Mouse (Mus musculus) stomach, embryonic 15.5 days (tissue): ENCODE measurements around the gene Ano6. TPM values are rescaled to one million over a fixed set of nuclear protein-coding genes. Genes with fewer than 3 reads are reported as not detected.
A peak's percentile ranks its signal among the peaks of the same experiment; 100 is the strongest.

Experiments used
- ATAC-seq: fragments of 200-750 bp; cut with Nextera tagmentation; 2 replicates; pipeline ENCODE4 v1.8.0; 2017; ENCODE audit warnings: low read depth, moderate number of reproducible peaks, moderate TSS enrichment; ENCODE audit not compliant: insufficient read depth, low FRiP score
- H3K27ac ChIP-seq: fragments of 300-500 bp; sonication (generic); 2 replicates; pipeline ENCODE4 v1.5.1; 2015; ENCODE audit warnings: mild to moderate bottlenecking, inconsistent platforms
- H3K27me3 ChIP-seq: fragments of 300-500 bp; sonication (generic); replicated peaks from 2 replicates; pipeline ENCODE4 v1.6.1; 2015; ENCODE audit warnings: inconsistent platforms
- H3K36me3 ChIP-seq: fragments of 300-500 bp; sonication (generic); 2 replicates; pipeline ENCODE4 v1.6.1; 2015; ENCODE audit warnings: inconsistent platforms
- H3K4me1 ChIP-seq: fragments of 300-500 bp; sonication (generic); 2 replicates; pipeline ENCODE4 v1.6.1; 2015; ENCODE audit warnings: inconsistent platforms
- H3K4me2 ChIP-seq: fragments of 300-500 bp; sonication (generic); 2 replicates; pipeline ENCODE4 v1.6.1; 2015; ENCODE audit warnings: mild to moderate bottlenecking, inconsistent platforms
- H3K4me3 ChIP-seq: fragments of 300-500 bp; sonication (generic); replicated peaks from 2 replicates; pipeline ENCODE4 v1.5.1; 2015; ENCODE audit warnings: inconsistent platforms
- H3K9ac ChIP-seq: fragments of 300-500 bp; sonication (generic); 2 replicates; pipeline ENCODE4 v1.6.1; 2015; ENCODE audit warnings: inconsistent platforms
- H3K9me3 ChIP-seq: fragments of 300-500 bp; sonication (generic); 2 replicates; pipeline ENCODE4 v1.6.1; 2016; ENCODE audit warnings: inconsistent platforms
- WGBS: fragments of 180-500 bp; shearing (Covaris S2); methylation state at CpG from one replicate; pipeline ENCODE4 v1.1.7; 2015; 5-methylcytosine and 5-hydroxymethylcytosine counted together
- polyA plus RNA-seq: library from polyadenylated mRNA; unstranded; fragments of >200 nt; fragmentation: Nextera tagmentation; extraction: Ambion mirVana; gene quantifications from 2 replicates; pipeline ENCODE4 v1.2.1, GENCODE M21; 2015

The Ano6 gene
- polyA plus RNA-seq = 37.8 and 43.3 TPM in 2 replicates

- Histone ChIP-seq H3K27me3 (no peaks in the 10 kb centered on the region), H3K9ac (peak within 1 kb of the TSS; percentile 70), H3K4me2 (peak within 1 kb of the TSS; percentile 73), H3K36me3 (no peaks in the 10 kb centered on the region), H3K4me3 (peak within 1 kb of the TSS; percentile 69), H3K27ac (peak within 1 kb of the TSS; percentile 82), H3K9me3 (no peaks in the 10 kb centered on the region), H3K4me1 (peaks cover 13% of the 10 kb centered on the region)
- under 1% methylated on average over 47 of the region's 51 CpGs for WGBS
- peak; percentile 97 for ATAC-seq
Measured at GRCm38 (mm10) chr15:95790529-95791071, at the start of gene Ano6. Gene Ano6, plus strand, starts transcription at chr15:95790843.

GRCm38 (mm10) chr15:95742955-95743354 is 47.7 kb upstream of the Ano6 start:
- Histone ChIP-seq H3K36me3 (no peaks in the 10 kb centered on the region), H3K4me2 (no peak overlapping the region), H3K4me3 (no peak overlapping the region), H3K27me3 (no peaks in the 10 kb centered on the region), H3K27ac (no peak overlapping the region), H3K9me3 (no peaks in the 10 kb centered on the region), H3K9ac (no peak overlapping the region), H3K4me1 (no peaks in the 10 kb centered on the region)
- ATAC-seq = no peak
- WGBS = 81% methylated on average over 6 of the region's 6 CpGs

- Histone ChIP-seq H3K4me2 (no peak overlapping the region), H3K4me1 (no peaks in the 10 kb centered on the region), H3K4me3 (no peak overlapping the region), H3K27me3 (no peaks in the 10 kb centered on the region), H3K36me3 (no peaks in the 10 kb centered on the region), H3K9me3 (no peaks in the 10 kb centered on the region), H3K27ac (no peak overlapping the region), H3K9ac (no peak overlapping the region)
- ATAC-seq = no peak
- 45% methylated on average over 2 of the region's 2 CpGs for WGBS
Measured at GRCm38 (mm10) chr15:95743856-95744255, 46.8 kb upstream of the Ano6 start.

GRCm38 (mm10) chr15:95745346-95746106 is 45.1 kb upstream of the Ano6 start:
- Histone ChIP-seq H3K9me3 (no peaks in the 10 kb centered on the region), H3K9ac (no peak overlapping the region), H3K4me2 (no peak overlapping the region), H3K27ac (no peak overlapping the region), H3K36me3 (no peaks in the 10 kb centered on the region), H3K4me3 (no peak overlapping the region), H3K27me3 (no peaks in the 10 kb centered on the region), H3K4me1 (no peaks in the 10 kb centered on the region)
- 70% methylated on average over 10 of the region's 11 CpGs for WGBS
- ATAC-seq = no peak

GRCm38 (mm10) chr15:95746513-95746912 is 44.1 kb upstream of the Ano6 start:
- Histone ChIP-seq H3K27me3 (no peaks in the 10 kb centered on the region), H3K4me1 (no peaks in the 10 kb centered on the region), H3K27ac (no peak overlapping the region), H3K9me3 (no peaks in the 10 kb centered on the region), H3K4me3 (no peak overlapping the region), H3K4me2 (no peak overlapping the region), H3K9ac (no peak overlapping the region), H3K36me3 (no peaks in the 10 kb centered on the region)
- ATAC-seq = no peak
- 50% methylated on average over 5 of the region's 5 CpGs for WGBS

- Histone ChIP-seq H3K27ac (no peak overlapping the region), H3K36me3 (no peaks in the 10 kb centered on the region), H3K9ac (no peak overlapping the region), H3K4me2 (no peak overlapping the region), H3K27me3 (no peaks in the 10 kb centered on the region), H3K4me1 (no peaks in the 10 kb centered on the region), H3K4me3 (no peak overlapping the region), H3K9me3 (no peaks in the 10 kb centered on the region)
- 71% methylated on average over 16 of the region's 16 CpGs for WGBS
- ATAC-seq = no peak
Measured at GRCm38 (mm10) chr15:95746955-95747931, 43.4 kb upstream of the Ano6 start.

- no peak for ATAC-seq
- WGBS = 65% methylated on average over 5 of the region's 5 CpGs
- no peak overlapping the region for H3K27ac ChIP-seq
Measured at GRCm38 (mm10) chr15:95749216-95749615, 41.4 kb upstream of the Ano6 start.

GRCm38 (mm10) chr15:95750038-95750437 is 40.6 kb upstream of the Ano6 start:
- no peak overlapping the region for H3K4me2 ChIP-seq
- ATAC-seq = no peak
- WGBS = 78% methylated on average over 21 of the region's 21 CpGs
- H3K36me3 ChIP-seq = no peaks in the 10 kb centered on the region
- no peak overlapping the region for H3K27ac ChIP-seq
- no peaks in the 10 kb centered on the region for H3K9me3 ChIP-seq
- H3K9ac ChIP-seq = no peak overlapping the region
- no peaks in the 10 kb centered on the region for H3K4me1 ChIP-seq
- no peak overlapping the region for H3K4me3 ChIP-seq
- H3K27me3 ChIP-seq = no peaks in the 10 kb centered on the region

More at GRCm38 (mm10) chr15:95749216-95749615, 41.4 kb upstream of the Ano6 start:
- Histone ChIP-seq H3K4me3 (no peak overlapping the region), H3K36me3 (no peaks in the 10 kb centered on the region), H3K9me3 (no peaks in the 10 kb centered on the region), H3K27me3 (no peaks in the 10 kb centered on the region), H3K4me2 (no peak overlapping the region), H3K4me1 (no peaks in the 10 kb centered on the region), H3K9ac (no peak overlapping the region)

- 63% methylated on average over 8 of the region's 8 CpGs for WGBS
- Histone ChIP-seq H3K36me3 (no peaks in the 10 kb centered on the region), H3K4me2 (no peak overlapping the region), H3K9ac (no peak overlapping the region), H3K4me1 (no peaks in the 10 kb centered on the region), H3K4me3 (no peak overlapping the region), H3K27me3 (no peaks in the 10 kb centered on the region), H3K27ac (no peak overlapping the region), H3K9me3 (no peaks in the 10 kb centered on the region)
- ATAC-seq = no peak
Measured at GRCm38 (mm10) chr15:95751832-95752676, 38.6 kb upstream of the Ano6 start.

- Histone ChIP-seq H3K27me3 (no peaks in the 10 kb centered on the region), H3K4me1 (no peaks in the 10 kb centered on the region), H3K9ac (no peak overlapping the region), H3K9me3 (no peaks in the 10 kb centered on the region), H3K36me3 (no peaks in the 10 kb centered on the region), H3K4me3 (no peak overlapping the region), H3K4me2 (no peak overlapping the region), H3K27ac (no peak overlapping the region)
- no peak for ATAC-seq
- WGBS = 87% methylated on average over 5 of the region's 5 CpGs
Measured at GRCm38 (mm10) chr15:95752677-95753019, 38.0 kb upstream of the Ano6 start.

- no peak overlapping the region for H3K9ac ChIP-seq
- H3K4me1 ChIP-seq = no peaks in the 10 kb centered on the region
- no peak for ATAC-seq
- H3K9me3 ChIP-seq = no peaks in the 10 kb centered on the region
- no peaks in the 10 kb centered on the region for H3K27me3 ChIP-seq
- H3K4me2 ChIP-seq = no peak overlapping the region
- no peak overlapping the region for H3K27ac ChIP-seq
- H3K4me3 ChIP-seq = no peak overlapping the region
- H3K36me3 ChIP-seq = no peaks in the 10 kb centered on the region
- WGBS = 56% methylated on average over 4 of the region's 5 CpGs
Measured at GRCm38 (mm10) chr15:95753031-95753430, 37.6 kb upstream of the Ano6 start.
